Mouse (Mus musculus) CD4-positive helper T cell, adult 2 months (primary cell): ENCODE results near the gene Gm17535.
A peak's percentile ranks its signal among the peaks of the same experiment; 100 is the strongest.
"Not testable (repeated sequence)": the region's sequence is repeated elsewhere in the genome, so short reads cannot be mapped to it uniquely, and the experiment has no call there.

Source experiments
- DNase-seq: peaks from one replicate; pipeline ENCODE4 v3.0.0-alpha.2; 2012; ENCODE audit warnings: low read depth, missing footprints, low spot score

Gene Gm17535

DNA sequence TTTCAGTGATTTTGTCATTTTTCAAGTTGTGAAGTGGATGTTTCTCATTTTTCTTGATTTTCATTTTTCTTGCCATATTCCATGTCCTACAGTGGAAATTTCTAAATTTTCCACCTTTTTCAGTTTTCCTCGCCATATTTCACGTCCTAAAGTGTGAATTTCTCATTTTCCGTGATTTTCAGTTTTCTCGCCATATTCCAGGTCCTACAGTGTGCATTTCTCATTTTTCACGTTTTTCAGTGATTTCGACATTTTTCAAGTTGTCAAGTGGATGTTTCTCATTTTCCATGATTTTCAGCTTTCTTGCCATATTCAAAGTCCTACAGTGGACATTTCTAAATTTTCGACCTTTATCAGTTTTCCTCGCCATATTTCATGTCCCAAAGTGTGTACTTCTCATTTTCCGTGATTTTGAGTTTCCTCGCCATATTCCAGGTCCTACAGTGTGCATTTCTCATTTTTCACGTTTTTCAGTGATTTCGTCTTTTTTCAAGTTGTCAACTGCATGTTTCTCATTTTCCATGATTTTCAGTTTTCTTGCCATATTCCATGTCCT is 9.4 kb upstream of the Gm17535 start, which contains the start of gene Gm10717:
Gm10717 (plus strand) TSS at position 506 of the 556 bp plus-strand sequence.
- DNase-seq: not testable (repeated sequence)

DNA sequence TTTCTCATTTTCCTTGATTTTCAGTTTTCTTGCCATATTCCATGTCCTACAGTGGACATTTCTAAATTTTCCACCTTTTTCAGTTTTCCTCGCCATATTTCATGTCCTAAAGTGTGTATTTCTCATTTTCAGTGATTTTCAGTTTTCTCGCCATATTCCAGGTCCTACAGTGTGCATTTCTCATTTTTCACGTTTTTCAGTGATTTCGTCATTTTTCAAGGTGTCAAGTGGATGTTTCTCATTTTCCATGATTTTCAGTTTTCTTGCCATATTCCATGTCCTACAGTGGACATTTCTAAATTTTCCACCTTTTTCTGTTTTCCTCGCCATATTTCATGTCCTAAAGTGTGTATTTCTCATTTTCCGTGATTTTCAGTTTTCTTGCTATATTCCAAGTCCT is 8.7 kb upstream of the Gm17535 start:
- DNase-seq: not testable (repeated sequence)

DNA sequence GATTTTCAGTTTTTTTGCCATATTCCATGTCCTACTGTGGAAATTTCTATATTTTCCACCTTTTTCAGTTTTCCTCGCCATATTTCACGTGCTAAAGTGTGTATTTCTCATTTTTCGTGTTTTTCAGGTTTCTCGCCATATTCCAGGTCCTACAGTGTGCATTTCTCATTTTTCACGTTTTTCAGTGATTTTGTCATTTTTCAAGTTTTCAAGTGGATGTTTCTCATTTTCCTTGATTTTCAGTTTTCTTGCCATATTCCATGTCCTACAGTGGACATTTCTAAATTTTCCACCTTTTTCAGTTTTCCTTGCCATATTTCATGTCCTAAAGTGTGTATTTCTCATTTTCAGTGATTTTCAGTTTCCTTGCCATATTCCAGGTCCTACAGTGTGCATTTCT is 8.3 kb upstream of the Gm17535 start:
- not testable (repeated sequence) for DNase-seq

DNA sequence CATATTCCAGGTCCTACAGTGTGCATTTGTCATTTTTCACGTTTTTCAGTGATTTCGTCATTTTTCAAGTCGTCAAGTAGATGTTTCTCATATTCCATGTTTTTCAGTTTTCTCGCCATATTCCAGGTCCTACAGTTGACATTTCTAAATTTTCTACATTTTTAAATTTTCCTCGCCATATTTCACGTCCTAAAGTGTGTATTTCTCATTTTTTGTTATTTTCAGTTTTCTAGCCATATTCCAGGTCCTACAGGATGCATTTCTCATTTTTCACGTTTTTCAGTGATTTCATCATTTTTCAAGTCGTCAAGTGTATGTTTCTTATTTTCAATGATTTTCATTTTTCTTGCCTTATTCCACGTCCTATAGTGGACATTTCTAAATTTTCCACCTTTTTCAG is 7.7 kb upstream of the Gm17535 start:
- not testable (repeated sequence) for DNase-seq

DNA sequence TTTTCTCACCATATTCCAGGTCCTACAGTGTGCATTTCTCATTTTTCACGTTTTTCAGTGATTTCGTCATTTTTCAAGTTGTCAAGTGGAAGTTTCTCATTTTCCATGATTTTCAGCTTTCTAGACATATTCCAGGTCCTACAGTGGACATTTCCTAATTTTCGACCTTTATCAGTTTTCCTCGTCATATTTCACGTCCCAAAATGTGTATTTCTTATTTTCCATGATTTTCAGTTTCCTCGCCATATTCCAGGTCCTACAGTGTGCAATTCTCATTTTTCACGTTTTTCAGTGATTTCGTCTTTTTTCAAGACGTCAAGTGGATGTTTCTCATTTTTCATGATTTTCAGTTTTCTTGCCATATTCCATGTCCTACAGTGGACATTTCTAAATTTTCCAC is 7.2 kb upstream of the Gm17535 start:
- DNase-seq: peak; percentile 58

DNA sequence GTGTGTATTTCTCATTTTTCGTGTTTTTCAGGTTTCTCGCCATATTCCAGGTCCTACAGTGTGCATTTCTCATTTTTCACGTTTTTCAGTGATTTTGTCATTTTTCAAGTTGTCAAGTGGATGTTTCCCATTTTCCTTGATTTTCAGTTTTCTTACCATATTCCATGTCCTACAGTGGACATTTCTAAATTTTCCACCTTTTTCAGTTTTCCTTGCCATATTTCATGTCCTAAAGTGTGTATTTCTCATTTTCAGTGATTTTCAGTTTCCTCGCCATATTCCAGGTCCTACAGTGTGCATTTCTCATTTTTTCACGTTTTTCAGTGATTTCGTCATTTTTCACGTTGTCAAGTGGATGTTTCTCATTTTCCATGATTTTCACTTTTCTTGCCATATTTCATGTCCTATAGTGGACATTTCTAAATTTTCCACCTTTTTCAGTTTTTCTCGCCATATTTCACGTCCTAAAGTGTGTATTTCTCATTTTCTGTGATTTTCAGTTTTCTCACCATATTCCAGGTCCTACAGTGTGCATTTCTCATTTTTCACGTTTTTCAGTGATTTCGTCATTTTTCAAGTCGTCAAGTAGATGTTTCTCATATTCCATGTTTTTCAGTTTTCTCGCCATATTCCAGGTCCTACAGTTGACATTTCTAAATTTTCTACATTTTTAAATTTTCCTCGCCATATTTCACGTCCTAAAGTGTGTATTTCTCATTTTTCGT is 5.0 kb upstream of the Gm17535 start:
- DNase-seq: not testable (repeated sequence)

DNA sequence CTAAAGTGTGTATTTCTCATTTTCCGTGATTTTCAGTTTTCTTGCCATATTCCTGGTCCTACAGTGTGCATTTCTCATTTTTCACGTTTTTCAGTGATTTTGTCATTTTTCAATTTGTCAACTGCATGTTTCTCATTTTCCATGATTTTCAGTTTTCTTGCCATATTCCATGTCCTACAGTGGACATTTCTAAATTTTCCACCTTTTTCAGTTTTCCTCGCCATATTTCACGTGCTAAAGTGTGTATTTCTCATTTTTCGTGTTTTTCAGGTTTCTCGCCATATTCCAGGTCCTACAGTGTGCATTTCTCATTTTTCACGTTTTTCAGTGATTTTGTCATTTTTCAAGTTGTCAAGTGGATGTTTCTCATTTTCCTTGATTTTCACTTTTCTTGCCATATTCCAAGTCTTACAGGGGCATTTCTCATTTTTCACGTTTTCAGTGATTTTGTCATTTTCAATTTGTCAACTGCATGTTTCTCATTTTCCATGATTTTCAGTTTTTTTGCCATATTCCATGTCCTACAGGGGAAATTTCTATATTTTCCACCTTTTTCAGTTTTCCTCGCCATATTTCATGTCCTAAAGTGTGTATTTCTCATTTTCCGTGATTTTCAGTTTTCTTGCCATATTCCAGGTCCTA is 3.6 kb upstream of the Gm17535 start:
- peak; percentile 80 for DNase-seq

DNA sequence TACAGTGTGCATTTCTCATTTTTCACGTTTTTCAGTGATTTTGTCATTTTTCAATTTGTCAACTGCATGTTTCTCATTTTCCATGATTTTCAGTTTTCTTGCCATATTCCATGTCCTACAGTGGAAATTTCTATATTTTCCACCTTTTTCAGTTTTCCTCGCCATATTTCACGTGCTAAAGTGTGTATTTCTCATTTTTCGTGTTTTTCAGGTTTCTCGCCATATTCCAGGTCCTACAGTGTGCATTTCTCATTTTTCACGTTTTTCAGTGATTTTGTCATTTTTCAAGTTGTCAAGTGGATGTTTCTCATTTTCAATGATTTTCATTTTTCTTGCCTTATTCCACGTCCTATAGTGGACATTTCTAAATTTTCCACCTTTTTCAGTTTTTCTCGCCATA is 2.2 kb downstream of the Gm17535 start, which contains the start of gene Gm10715:
Gm10715 (plus strand) TSS at position 301 of the 400 bp plus-strand sequence.
- DNase-seq: not testable (repeated sequence)

DNA sequence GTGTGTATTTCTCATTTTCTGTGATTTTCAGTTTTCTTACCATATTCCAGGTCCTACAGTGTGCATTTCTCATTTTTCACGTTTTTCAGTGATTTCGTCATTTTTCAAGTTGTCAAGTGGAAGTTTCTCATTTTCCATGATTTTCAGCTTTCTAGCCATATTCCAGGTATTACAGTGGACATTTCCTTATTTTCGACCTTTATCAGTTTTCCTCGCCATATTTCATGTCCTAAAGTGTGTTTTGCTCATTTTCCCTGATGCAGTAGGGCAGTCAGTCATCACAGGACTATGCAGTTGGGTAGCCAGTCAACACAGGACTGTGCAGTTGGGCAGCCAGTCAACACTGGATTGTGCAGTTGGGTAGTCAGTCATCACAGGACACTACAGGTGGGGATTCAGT is 3.8 kb downstream of the Gm17535 start:
- DNase-seq: peak; percentile 4
